Mouse (Mus musculus): ENCODE measurements around the gene Mmab. TPM values are rescaled to one million over a fixed set of nuclear protein-coding genes. Genes with fewer than 3 reads are reported as not detected.

Gene Mmab
- total RNA-seq, 4 experiments from 2014 or later = 18.3 to 21.1 (median 19.5) TPM

- no peak for DNase-seq (ENCODE audit: low spot score in 2 of 2)
These were observed 14.1 kb downstream of the Mmab start for GRCm38 (mm10) chr5:114429781-114430180.

GRCm38 (mm10) chr5:114428621-114429020, 15.2 kb downstream of the Mmab start:
- no peak for DNase-seq (ENCODE audit: low spot score in 2 of 2)

- no peak for DNase-seq (ENCODE audit: low spot score in 2 of 2)
These were observed 17.1 kb downstream of the Mmab start for GRCm38 (mm10) chr5:114426732-114427131.

GRCm38 (mm10) chr5:114423961-114424360, 19.9 kb downstream of the Mmab start:
- no peak for DNase-seq (ENCODE audit: low spot score in 2 of 2)

- DNase-seq (ENCODE audit: low spot score in 2 of 2) = no peak
These were observed 21.3 kb downstream of the Mmab start for GRCm38 (mm10) chr5:114422591-114422990.

- DNase-seq (ENCODE audit: low spot score in 2 of 2) = no peak
These were observed 22.1 kb downstream of the Mmab start for GRCm38 (mm10) chr5:114421561-114422298.

GRCm38 (mm10) chr5:114418541-114418940, 25.3 kb downstream of the Mmab start:
- no peak for DNase-seq (ENCODE audit: low spot score in 2 of 2)

- DNase-seq (ENCODE audit: low spot score in 2 of 2) = no peak
These were observed 27.0 kb downstream of the Mmab start for GRCm38 (mm10) chr5:114416855-114417254.

- no peak for DNase-seq (ENCODE audit: low spot score in 2 of 2)
These were observed 28.3 kb downstream of the Mmab start for GRCm38 (mm10) chr5:114415606-114416005.

GRCm38 (mm10) chr5:114413067-114413735, 30.7 kb downstream of the Mmab start:
- DNase-seq (ENCODE audit: low spot score in 2 of 2) = peak; percentile 26

- no peak for DNase-seq (ENCODE audit: low spot score in 2 of 2)
These were observed 31.4 kb downstream of the Mmab start for GRCm38 (mm10) chr5:114412361-114412998.

- DNase-seq (ENCODE audit: low spot score in 2 of 2) = no peak
These were observed 33.4 kb downstream of the Mmab start for GRCm38 (mm10) chr5:114410429-114410828.

- DNase-seq (ENCODE audit: low spot score in 2 of 2) = no peak
These were observed 35.0 kb downstream of the Mmab start for GRCm38 (mm10) chr5:114408846-114409245.

GRCm38 (mm10) chr5:114407810-114408209, 36.0 kb downstream of the Mmab start:
- DNase-seq (ENCODE audit: low spot score in 2 of 2) = no peak

GRCm38 (mm10) chr5:114407269-114407668, 36.6 kb downstream of the Mmab start:
- DNase-seq (ENCODE audit: low spot score in 2 of 2) = no peak

- DNase-seq (ENCODE audit: low spot score in 2 of 2) = no peak
These were observed 37.3 kb downstream of the Mmab start for GRCm38 (mm10) chr5:114406592-114406991.

- DNase-seq (ENCODE audit: low spot score in 2 of 2) = no peak
These were observed 50.7 kb downstream of the Mmab start for GRCm38 (mm10) chr5:114393169-114393568.

GRCm38 (mm10) chr5:114384448-114384847, 59.4 kb downstream of the Mmab start:
- no peak for DNase-seq (ENCODE audit: low spot score in 2 of 2)

GRCm38 (mm10) chr5:114383184-114383904, 60.5 kb downstream of the Mmab start:
- DNase-seq (ENCODE audit: low spot score in 2 of 2) = no peak
